Mouse (Mus musculus) CD4-positive, CD25-positive, alpha-beta regulatory T cell, adult 2 months (primary cell): Measurements from ENCODE around the gene Xxylt1.

Experiments used
- DNase-seq: peaks from one replicate; pipeline ENCODE4 v3.0.0-alpha.2; 2012; ENCODE audit warnings: low read depth, low spot score

The Xxylt1 gene

GRCm38 (mm10) chr16:31081125-31081664, at the start of gene Xxylt1:
Gene Xxylt1 (minus strand): TSS chr16:31081432.
- peak; percentile 95 for DNase-seq

GRCm38 (mm10) chr16:31128116-31128515, 46.9 kb upstream of the Xxylt1 start:
- DNase-seq: no peak

- DNase-seq: no peak
Measured at GRCm38 (mm10) chr16:31124991-31125390, 43.8 kb upstream of the Xxylt1 start.

- no peak for DNase-seq
Measured at GRCm38 (mm10) chr16:31121612-31122011, 40.4 kb upstream of the Xxylt1 start.

GRCm38 (mm10) chr16:31113596-31113995, 32.4 kb upstream of the Xxylt1 start:
- DNase-seq: no peak

- no peak for DNase-seq
Measured at GRCm38 (mm10) chr16:31101352-31101751, 20.1 kb upstream of the Xxylt1 start.

- no peak for DNase-seq
Measured at GRCm38 (mm10) chr16:31099906-31100305, 18.7 kb upstream of the Xxylt1 start.

GRCm38 (mm10) chr16:31094036-31094435, 12.8 kb upstream of the Xxylt1 start:
- no peak for DNase-seq

- DNase-seq: no peak
Measured at GRCm38 (mm10) chr16:31093186-31093585, 12.0 kb upstream of the Xxylt1 start.

GRCm38 (mm10) chr16:31081891-31082290, 659 bp upstream of the Xxylt1 start:
- no peak for DNase-seq

- no peak for DNase-seq
Measured at GRCm38 (mm10) chr16:31080573-31081051, 620 bp downstream of the Xxylt1 start.

GRCm38 (mm10) chr16:31077396-31077795, 3.8 kb downstream of the Xxylt1 start:
- DNase-seq: no peak

- no peak for DNase-seq
Measured at GRCm38 (mm10) chr16:31076436-31076835, 4.8 kb downstream of the Xxylt1 start.

- DNase-seq: no peak
Measured at GRCm38 (mm10) chr16:31074324-31074908, 6.8 kb downstream of the Xxylt1 start.

GRCm38 (mm10) chr16:31071731-31072130, 9.5 kb downstream of the Xxylt1 start:
- no peak for DNase-seq

- DNase-seq: peak; percentile 92
Measured at GRCm38 (mm10) chr16:31070358-31071133, 10.7 kb downstream of the Xxylt1 start.

- DNase-seq: peak; percentile 28
Measured at GRCm38 (mm10) chr16:31069211-31070166, 11.7 kb downstream of the Xxylt1 start.

- no peak for DNase-seq
Measured at GRCm38 (mm10) chr16:31068280-31068679, 13.0 kb downstream of the Xxylt1 start.

GRCm38 (mm10) chr16:31066344-31067098, 14.7 kb downstream of the Xxylt1 start:
- peak; percentile 92 for DNase-seq

- DNase-seq: no peak
Measured at GRCm38 (mm10) chr16:31064782-31065181, 16.4 kb downstream of the Xxylt1 start.

GRCm38 (mm10) chr16:31062918-31063317, 18.3 kb downstream of the Xxylt1 start:
- DNase-seq: no peak
